Mouse (Mus musculus): ENCODE data around the gene Rfx5. TPM values are rescaled to one million over a fixed set of nuclear protein-coding genes. Genes with fewer than 3 reads are reported as not detected.

Rfx5 gene
- polyA plus RNA-seq, 1 experiment from 2014 or later = 10.8 TPM

Small RNAs within 50 kb of the gene (microRNA-seq; reads per million reads assigned to microRNA genes)
- 1.8 reads per million for gene Mir7013

Other genes with a start within 250 kb of the Rfx5 start
- gene Cgn, start 167.6 kb upstream of the Rfx5 start, polyA plus RNA-seq (2016; fragmentation: Nextera tagmentation; extraction: Ambion mirVana) = 6.2 and 6.5 TPM in 2 replicates
- gene Pogz, start 116.5 kb upstream of the Rfx5 start, polyA plus RNA-seq (2016; fragmentation: Nextera tagmentation; extraction: Ambion mirVana) = 17.7 and 21.4 TPM in 2 replicates
- 364 and 392 TPM in 2 replicates for gene Psmb4, start 67.1 kb upstream of the Rfx5 start, polyA plus RNA-seq (2016; fragmentation: Nextera tagmentation; extraction: Ambion mirVana)
- gene Selenbp1, start 21.0 kb upstream of the Rfx5 start, polyA plus RNA-seq (2016; fragmentation: Nextera tagmentation; extraction: Ambion mirVana) = 8.5 and 12.5 TPM in 2 replicates
- gene Pi4kb, start 20.7 kb downstream of the Rfx5 start, polyA plus RNA-seq (2016; fragmentation: Nextera tagmentation; extraction: Ambion mirVana) = 18.9 and 22.2 TPM in 2 replicates
- gene Zfp687, start 61.4 kb downstream of the Rfx5 start, polyA plus RNA-seq (2016; fragmentation: Nextera tagmentation; extraction: Ambion mirVana) = 38.6 and 40.8 TPM in 2 replicates
- gene Psmd4, start 88.5 kb downstream of the Rfx5 start, polyA plus RNA-seq (2016; fragmentation: Nextera tagmentation; extraction: Ambion mirVana) = 365 and 382 TPM in 2 replicates
- 18.6 and 21.7 TPM in 2 replicates for gene Pip5k1a, start 152.9 kb downstream of the Rfx5 start, polyA plus RNA-seq (2016; fragmentation: Nextera tagmentation; extraction: Ambion mirVana)
- 297 and 327 TPM in 2 replicates for gene Vps72, start 156.9 kb downstream of the Rfx5 start, polyA plus RNA-seq (2016; fragmentation: Nextera tagmentation; extraction: Ambion mirVana)
- 1.2 and 1.4 TPM in 2 replicates for gene Tmod4, start 170.4 kb downstream of the Rfx5 start, polyA plus RNA-seq (2016; fragmentation: Nextera tagmentation; extraction: Ambion mirVana)
- gene Scnm1, start 179.9 kb downstream of the Rfx5 start, polyA plus RNA-seq (2016; fragmentation: Nextera tagmentation; extraction: Ambion mirVana) = 74.1 and 79.7 TPM in 2 replicates
- 12.6 and 16.2 TPM in 2 replicates for gene Lysmd1, start 180.0 kb downstream of the Rfx5 start, polyA plus RNA-seq (2016; fragmentation: Nextera tagmentation; extraction: Ambion mirVana)
- 0.35 and 1.9 TPM in 2 replicates for gene Tnfaip8l2, start 188.3 kb downstream of the Rfx5 start, polyA plus RNA-seq (2016; fragmentation: Nextera tagmentation; extraction: Ambion mirVana)
- 8.9 and 15.8 TPM in 2 replicates for gene Sema6c, start 206.4 kb downstream of the Rfx5 start, polyA plus RNA-seq (2016; fragmentation: Nextera tagmentation; extraction: Ambion mirVana)